Mouse (Mus musculus) midbrain, embryonic 10.5 days (tissue): Measurements from ENCODE around the gene Gm5800. TPM values are rescaled to one million over a fixed set of nuclear protein-coding genes. Genes with fewer than 3 reads are reported as not detected.
A peak's percentile ranks its signal among the peaks of the same experiment; 100 is the strongest.
"Not testable (repeated sequence)": the region's sequence is repeated elsewhere in the genome, so short reads cannot be mapped to it uniquely, and the experiment has no call there.

Experiments used
- DNase-seq: peaks from one replicate; pipeline ENCODE4 v3.0.0-alpha.2; 2017; ENCODE audit warnings: low spot score
- H3K27ac ChIP-seq: fragments of 300-500 bp; sonication (generic); replicated peaks from 2 replicates; pipeline ENCODE4 v1.5.1; 2016; ENCODE audit warnings: mild to moderate bottlenecking
- H3K27me3 ChIP-seq: fragments of 300-500 bp; sonication (generic); 2 replicates; pipeline ENCODE4 v1.6.1; 2016; ENCODE audit warnings: low read depth, mild to moderate bottlenecking; ENCODE audit not compliant: poor library complexity, severe bottlenecking
- H3K36me3 ChIP-seq: fragments of 300-500 bp; sonication (generic); 2 replicates; pipeline ENCODE4 v1.6.1; 2016; ENCODE audit warnings: mild to moderate bottlenecking, moderate library complexity
- H3K4me1 ChIP-seq: fragments of 300-500 bp; sonication (generic); 2 replicates; pipeline ENCODE4 v1.6.1; 2016
- H3K4me3 ChIP-seq: fragments of 300-500 bp; sonication (generic); 2 replicates; pipeline ENCODE4 v1.5.1; 2016; ENCODE audit warnings: mild to moderate bottlenecking, moderate library complexity
- H3K9me3 ChIP-seq: fragments of 300-500 bp; sonication (generic); replicated peaks from 2 replicates; pipeline ENCODE4 v1.6.1; 2016; ENCODE audit warnings: mild to moderate bottlenecking
- WGBS: fragments of 180-500 bp; shearing (Covaris S2); methylation state at CpG from one replicate; pipeline ENCODE4 v1.1.7; 2016; 5-methylcytosine and 5-hydroxymethylcytosine counted together
- polyA plus RNA-seq: library from polyadenylated mRNA; unstranded; fragments of >200 nt; fragmentation: Nextera tagmentation; extraction: Ambion mirVana; gene quantifications from 2 replicates; pipeline ENCODE4 v1.2.1, GENCODE M21; 2016

Gene Gm5800
- not detected in 2 replicates for polyA plus RNA-seq

GRCm38 (mm10) chr14:51717083-51717482 lies at the start of gene Gm5800:
Gene Gm5800 (minus strand): TSS chr14:51717183.
- H3K9me3 ChIP-seq = no peaks in the 10 kb centered on the region
- 59% methylated on average over 1 of the region's 1 CpGs for WGBS

GRCm38 (mm10) chr14:51755944-51756343 lies 39.0 kb upstream of the Gm5800 start:
- H3K4me3 ChIP-seq = no peak overlapping the region
- H3K27me3 ChIP-seq = no peaks in the 10 kb centered on the region
- no peak for DNase-seq

More at GRCm38 (mm10) chr14:51717083-51717482, at the start of gene Gm5800:
- Histone ChIP-seq H3K36me3 (no peaks in the 10 kb centered on the region), H3K4me1 (no peaks in the 10 kb centered on the region), H3K4me3 (no peak within 1 kb of the TSS), H3K27me3 (no peaks in the 10 kb centered on the region), H3K27ac (no peak within 1 kb of the TSS)
- no peak for DNase-seq

GRCm38 (mm10) chr14:51740347-51741170 lies 23.6 kb upstream of the Gm5800 start:
- no peaks in the 10 kb centered on the region for H3K9me3 ChIP-seq
- H3K4me1 ChIP-seq = peaks cover 32% of the 10 kb centered on the region
- H3K27me3 ChIP-seq = peaks cover 59% of the 10 kb centered on the region
- H3K4me3 ChIP-seq = peak overlapping the region; percentile 52
- no peaks in the 10 kb centered on the region for H3K36me3 ChIP-seq
- 1% methylated on average over 42 of the region's 42 CpGs for WGBS
- peak; percentile 46 for DNase-seq
- H3K27ac ChIP-seq = no peak overlapping the region

More at GRCm38 (mm10) chr14:51755944-51756343, 39.0 kb upstream of the Gm5800 start:
- no peak overlapping the region for H3K27ac ChIP-seq
- no peaks in the 10 kb centered on the region for H3K4me1 ChIP-seq
- no peaks in the 10 kb centered on the region for H3K36me3 ChIP-seq
- 76% methylated on average over 2 of the region's 2 CpGs for WGBS
- no peaks in the 10 kb centered on the region for H3K9me3 ChIP-seq

GRCm38 (mm10) chr14:51739150-51739993 lies 22.4 kb upstream of the Gm5800 start:
- DNase-seq = peak; percentile 21

GRCm38 (mm10) chr14:51738411-51739149 lies 21.6 kb upstream of the Gm5800 start:
- peaks cover 59% of the 10 kb centered on the region for H3K27me3 ChIP-seq
- no peak overlapping the region for H3K27ac ChIP-seq
- H3K4me3 ChIP-seq = peak overlapping the region; percentile 52
- DNase-seq = peak; percentile 28
- 3% methylated on average over 29 of the region's 29 CpGs for WGBS
- H3K9me3 ChIP-seq = no peaks in the 10 kb centered on the region
- peaks cover 32% of the 10 kb centered on the region for H3K4me1 ChIP-seq
- H3K36me3 ChIP-seq = no peaks in the 10 kb centered on the region

More at GRCm38 (mm10) chr14:51739150-51739993, 22.4 kb upstream of the Gm5800 start:
- H3K9me3 ChIP-seq = no peaks in the 10 kb centered on the region
- H3K27ac ChIP-seq = no peak overlapping the region
- peak overlapping the region; percentile 52 for H3K4me3 ChIP-seq
- peaks cover 59% of the 10 kb centered on the region for H3K27me3 ChIP-seq
- no peaks in the 10 kb centered on the region for H3K36me3 ChIP-seq
- WGBS = 2% methylated on average over 24 of the region's 24 CpGs
- peaks cover 32% of the 10 kb centered on the region for H3K4me1 ChIP-seq

GRCm38 (mm10) chr14:51737967-51738366 lies 21.0 kb upstream of the Gm5800 start:
- Histone ChIP-seq H3K27ac (no peak overlapping the region), H3K9me3 (no peaks in the 10 kb centered on the region), H3K27me3 (peaks cover 59% of the 10 kb centered on the region), H3K4me3 (no peak overlapping the region), H3K36me3 (no peaks in the 10 kb centered on the region), H3K4me1 (peaks cover 32% of the 10 kb centered on the region)
- DNase-seq = no peak
- 9% methylated on average over 12 of the region's 12 CpGs for WGBS

- not testable (repeated sequence) for H3K27me3 ChIP-seq, DNase-seq, H3K4me1 ChIP-seq, H3K9me3 ChIP-seq, H3K36me3 ChIP-seq, H3K27ac ChIP-seq, H3K4me3 ChIP-seq
- WGBS = 95% methylated on average over 1 of the region's 2 CpGs
Measured at GRCm38 (mm10) chr14:51695368-51695767, 21.6 kb downstream of the Gm5800 start, which contains the start of gene Gm17079. Gene Gm17079 (minus strand): TSS chr14:51695468.

- Histone ChIP-seq H3K4me3 (no peak overlapping the region), H3K27ac (no peak overlapping the region), H3K9me3 (no peaks in the 10 kb centered on the region), H3K36me3 (no peaks in the 10 kb centered on the region), H3K27me3 (no peaks in the 10 kb centered on the region), H3K4me1 (no peaks in the 10 kb centered on the region)
- WGBS = 87% methylated on average over 5 of the region's 5 CpGs
- DNase-seq = no peak
Measured at GRCm38 (mm10) chr14:51677269-51677668, 39.7 kb downstream of the Gm5800 start.

Other genes starting within 250 kb of the Gm5800 start
- not detected in 2 replicates for gene Gm5622, start 164.4 kb downstream of the Gm5800 start, polyA plus RNA-seq
- not detected in 2 replicates for gene Gm17175, start 143.1 kb downstream of the Gm5800 start, polyA plus RNA-seq
- gene Gm17174, start 125.0 kb downstream of the Gm5800 start, polyA plus RNA-seq = not detected in 2 replicates
- not detected in 2 replicates for gene Gm17078, start 105.9 kb downstream of the Gm5800 start, polyA plus RNA-seq
- gene Gm4181, start 81.5 kb downstream of the Gm5800 start, polyA plus RNA-seq = not detected in 2 replicates
- gene Gm17079, start 21.7 kb downstream of the Gm5800 start, polyA plus RNA-seq = not detected in 2 replicates
- gene Ang4, start 56.4 kb upstream of the Gm5800 start, polyA plus RNA-seq = not detected in 2 replicates
- gene AY358078, start 82.9 kb upstream of the Gm5800 start, polyA plus RNA-seq = not detected in 2 replicates
- gene Ear6, start 136.5 kb upstream of the Gm5800 start, polyA plus RNA-seq = not detected in 2 replicates
- gene Mettl17, start 167.7 kb upstream of the Gm5800 start, polyA plus RNA-seq = 40.6 and 46.3 TPM in 2 replicates
- gene Slc39a2, start 175.7 kb upstream of the Gm5800 start, polyA plus RNA-seq = 0.58 and 0.65 TPM in 2 replicates
- 8.4 and 11.1 TPM in 2 replicates for gene Ndrg2, start 197.0 kb upstream of the Gm5800 start, polyA plus RNA-seq
- gene Tppp2, start 201.2 kb upstream of the Gm5800 start, polyA plus RNA-seq = not detected in 2 replicates
- gene Rnase13, start 205.6 kb upstream of the Gm5800 start, polyA plus RNA-seq = not detected in 2 replicates